Mouse (Mus musculus) MEL (cell line): ENCODE data around the gene Mical3.

Experiments used
- CTCF ChIP-seq, 3 experiments: IDR thresholded peaks in 2 of 3; conservative IDR thresholded peaks in 1 of 3; 2 replicates each; pipeline ENCODE4 v1.5.1; 2011 to 2012; ENCODE audit warnings: low read length in 3 of 3, low read depth in 2 of 3, mild to moderate bottlenecking in 2 of 3, improper control_type of control experiment in 1 of 3, inconsistent platforms in 1 of 3, mixed read lengths in 1 of 3, moderate library complexity in 1 of 3; ENCODE audit not compliant: control insufficient read depth in 1 of 3, insufficient read depth in 1 of 3, poor library complexity in 1 of 3, severe bottlenecking in 1 of 3
- EP300 ChIP-seq, 2 experiments: IDR thresholded peaks; 2 replicates each; pipeline ENCODE4 v1.6.1; 2011; ENCODE audit warnings: improper control_type of control experiment in 2 of 2, low read length in 2 of 2, low read depth in 1 of 2, mild to moderate bottlenecking in 1 of 2
- MAX ChIP-seq: IDR thresholded peaks from 2 replicates; pipeline ENCODE4 v1.6.1; 2011; ENCODE audit warnings: low read length, improper control_type of control experiment
- SIN3A ChIP-seq: IDR thresholded peaks from 2 replicates; pipeline ENCODE4 v1.6.1; 2012; ENCODE audit warnings: low read length, improper control_type of control experiment, inconsistent platforms
- USF1 ChIP-seq: IDR thresholded peaks from 2 replicates; pipeline ENCODE4 v1.6.1; 2014; ENCODE audit warnings: low read depth, mild to moderate bottlenecking, inconsistent platforms, low read length, improper control_type of control experiment, moderate library complexity
- ZC3H11A ChIP-seq: IDR thresholded peaks from 2 replicates; pipeline ENCODE4 v1.6.1; 2012; ENCODE audit warnings: low read depth, mild to moderate bottlenecking, inconsistent platforms, low read length, improper control_type of control experiment
- ZNF384 ChIP-seq: IDR thresholded peaks from 2 replicates; pipeline ENCODE4 v1.6.1; 2012; ENCODE audit warnings: low read depth, mild to moderate bottlenecking, inconsistent platforms, low read length, improper control_type of control experiment

DNA sequence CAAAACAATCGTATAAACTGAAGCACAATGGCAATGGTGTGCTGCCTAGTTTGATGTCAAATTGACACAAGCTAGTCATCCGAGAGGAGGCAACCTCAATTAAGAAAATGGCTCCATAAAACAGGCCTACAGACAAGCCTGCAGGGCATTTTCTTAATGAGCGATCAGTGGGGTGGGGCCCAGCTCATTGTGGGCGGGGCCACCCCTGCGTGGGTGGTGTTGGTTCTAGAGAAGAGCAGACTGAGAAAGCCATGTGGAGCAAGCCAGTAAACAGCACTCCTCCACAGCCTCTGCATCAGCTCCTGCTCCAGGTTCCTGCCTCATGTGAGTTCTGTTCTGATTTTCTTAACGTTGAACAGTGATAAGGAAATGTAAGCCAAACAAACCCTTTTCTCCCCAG lies 6.4 kb upstream of the Mical3 start:
- TF ChIP-seq USF1 (no peak), ZNF384 (no peak), CTCF (IDR thresholded peaks at IDR 0.05 in 2 of 3, conservative IDR thresholded peaks at IDR 0.05 in 1 of 3; ENCODE audit: control insufficient read depth in 1 of 3, insufficient read depth in 1 of 3, low read depth in 2 of 3, low read length in 3 of 3, poor library complexity in 1 of 3, severe bottlenecking in 1 of 3) (no peak), MAX (no peak), EP300 (IDR thresholded peaks at IDR 0.05; ENCODE audit: low read depth in 1 of 2, low read length in 2 of 2) (no peak), SIN3A (no peak), ZC3H11A (no peak)
